Mouse (Mus musculus): ENCODE measurements around the gene Ttll5.

Ttll5 gene

GRCm38 (mm10) chr12:85930713-85931112 lies 106.3 kb downstream of the Ttll5 start:
- no peak for DNase-seq

- DNase-seq: no peak
Observed at GRCm38 (mm10) chr12:85933241-85933640, 108.8 kb downstream of the Ttll5 start.

- DNase-seq: no peak
Observed at GRCm38 (mm10) chr12:85937384-85937783, 112.9 kb downstream of the Ttll5 start.

- no peak for DNase-seq
Observed at GRCm38 (mm10) chr12:85943456-85943855, 119.0 kb downstream of the Ttll5 start.

- no peak for DNase-seq
Observed at GRCm38 (mm10) chr12:85944419-85944818, 120.0 kb downstream of the Ttll5 start.

GRCm38 (mm10) chr12:85947161-85947560 lies 122.7 kb downstream of the Ttll5 start:
- DNase-seq: no peak

- no peak for DNase-seq
Observed at GRCm38 (mm10) chr12:85949667-85950066, 125.2 kb downstream of the Ttll5 start.

GRCm38 (mm10) chr12:85950371-85950770 lies 125.9 kb downstream of the Ttll5 start:
- no peak for DNase-seq

- no peak for DNase-seq
Observed at GRCm38 (mm10) chr12:85951036-85951435, 126.6 kb downstream of the Ttll5 start.

GRCm38 (mm10) chr12:85951822-85952221 lies 127.4 kb downstream of the Ttll5 start:
- peak in 1 of 2 experiments; percentile 28 for DNase-seq

GRCm38 (mm10) chr12:85952349-85952748 lies 127.9 kb downstream of the Ttll5 start:
- DNase-seq: no peak

GRCm38 (mm10) chr12:85954167-85954566 lies 129.7 kb downstream of the Ttll5 start:
- peak in 1 of 2 experiments; percentile 27 for DNase-seq

GRCm38 (mm10) chr12:85955062-85955461 lies 130.6 kb downstream of the Ttll5 start:
- no peak for DNase-seq

GRCm38 (mm10) chr12:85955690-85956089 lies 131.2 kb downstream of the Ttll5 start:
- no peak for DNase-seq

GRCm38 (mm10) chr12:85956251-85956650 lies 131.8 kb downstream of the Ttll5 start:
- DNase-seq: no peak

GRCm38 (mm10) chr12:85958460-85958859 lies 134.0 kb downstream of the Ttll5 start:
- no peak for DNase-seq

GRCm38 (mm10) chr12:85959822-85960501 lies 135.5 kb downstream of the Ttll5 start:
- peak; percentile 19 to 49 for DNase-seq

GRCm38 (mm10) chr12:85960699-85961098 lies 136.2 kb downstream of the Ttll5 start:
- DNase-seq: no peak

GRCm38 (mm10) chr12:85963160-85963559 lies 138.7 kb downstream of the Ttll5 start:
- DNase-seq: no peak

- peak; percentile 42 to 67 for DNase-seq
Observed at GRCm38 (mm10) chr12:85963699-85964098, 139.2 kb downstream of the Ttll5 start.

- DNase-seq: no peak
Observed at GRCm38 (mm10) chr12:85964436-85964835, 140.0 kb downstream of the Ttll5 start.

GRCm38 (mm10) chr12:85967812-85968211 lies 143.4 kb downstream of the Ttll5 start:
- DNase-seq: no peak

- DNase-seq: no peak
Observed at GRCm38 (mm10) chr12:85968409-85968808, 143.9 kb downstream of the Ttll5 start.

GRCm38 (mm10) chr12:85969571-85969970 lies 145.1 kb downstream of the Ttll5 start:
- no peak for DNase-seq

GRCm38 (mm10) chr12:85970191-85970590 lies 145.7 kb downstream of the Ttll5 start:
- no peak for DNase-seq
